Mouse (Mus musculus): ENCODE results near the gene Ltbp2. TPM values are rescaled to one million over a fixed set of nuclear protein-coding genes. Genes with fewer than 3 reads are reported as not detected.

The Ltbp2 gene
- polyA plus RNA-seq, 1 experiment = 0.23 TPM

GRCm38 (mm10) chr12:84907627-84908480 lies 31.5 kb upstream of the Ltbp2 start:
- Histone ChIP-seq H3K4me3 (replicated peaks) (no peak overlapping the region), H3K4me1 (ENCODE audit: control insufficient read depth) (no peaks in the 10 kb centered on the region), H3K36me3 (ENCODE audit: control insufficient read depth) (no peaks in the 10 kb centered on the region), H3K27me3 (ENCODE audit: control insufficient read depth) (peaks cover 8% of the 10 kb centered on the region), H3K9me3 (ENCODE audit: control insufficient read depth, low read length) (peaks cover 4% of the 10 kb centered on the region; the same call in 1 of the 2 replicates)
- TF ChIP-seq GATA1 (IDR thresholded peaks at IDR 0.05; ENCODE audit: low read length) = no peak
- no peak for TF ChIP-seq TAL1 (IDR thresholded peaks at IDR 0.05; ENCODE audit: low read length)

GRCm38 (mm10) chr12:84907024-84907626 lies 30.8 kb upstream of the Ltbp2 start:
- H3K36me3 ChIP-seq (ENCODE audit: control insufficient read depth) = no peaks in the 10 kb centered on the region
- H3K4me1 ChIP-seq (ENCODE audit: control insufficient read depth) = no peaks in the 10 kb centered on the region
- H3K9me3 ChIP-seq (ENCODE audit: control insufficient read depth, low read length) = peaks cover 4% of the 10 kb centered on the region; the same call in 1 of the 2 replicates
- peaks cover 8% of the 10 kb centered on the region for H3K27me3 ChIP-seq (ENCODE audit: control insufficient read depth)
- TF ChIP-seq GATA1 (IDR thresholded peaks at IDR 0.05; ENCODE audit: low read length) = no peak
- no peak for TF ChIP-seq TAL1 (IDR thresholded peaks at IDR 0.05; ENCODE audit: low read length)
- H3K4me3 ChIP-seq (replicated peaks) = no peak overlapping the region

- peaks cover 2% of the 10 kb centered on the region; the same call in 1 of the 2 replicates for H3K9me3 ChIP-seq (ENCODE audit: control insufficient read depth, low read length)
- no peak overlapping the region for H3K4me3 ChIP-seq (replicated peaks)
- peaks cover 10% of the 10 kb centered on the region for H3K27me3 ChIP-seq (ENCODE audit: control insufficient read depth)
- no peaks in the 10 kb centered on the region for H3K36me3 ChIP-seq (ENCODE audit: control insufficient read depth)
- no peaks in the 10 kb centered on the region for H3K4me1 ChIP-seq (ENCODE audit: control insufficient read depth)
- TF ChIP-seq TAL1 (IDR thresholded peaks at IDR 0.05; ENCODE audit: low read length) (no peak), GATA1 (IDR thresholded peaks at IDR 0.05; ENCODE audit: low read length) (no peak)
Observed at GRCm38 (mm10) chr12:84904399-84904798, 28.1 kb upstream of the Ltbp2 start.

GRCm38 (mm10) chr12:84900317-84900716 lies 24.0 kb upstream of the Ltbp2 start:
- H3K27me3 ChIP-seq (ENCODE audit: control insufficient read depth) = peaks cover 7% of the 10 kb centered on the region
- H3K4me1 ChIP-seq (ENCODE audit: control insufficient read depth) = no peaks in the 10 kb centered on the region
- no peaks in the 10 kb centered on the region for H3K36me3 ChIP-seq (ENCODE audit: control insufficient read depth)
- H3K9me3 ChIP-seq (ENCODE audit: control insufficient read depth, low read length) = no peaks in the 10 kb centered on the region
- TF ChIP-seq TAL1 (IDR thresholded peaks at IDR 0.05; ENCODE audit: low read length) (no peak), GATA1 (IDR thresholded peaks at IDR 0.05; ENCODE audit: low read length) (no peak)
- H3K4me3 ChIP-seq (replicated peaks) = no peak overlapping the region

- peaks cover 4% of the 10 kb centered on the region; the same call in 1 of the 2 replicates for H3K27me3 ChIP-seq (ENCODE audit: control insufficient read depth)
- no peaks in the 10 kb centered on the region for H3K9me3 ChIP-seq (ENCODE audit: control insufficient read depth, low read length)
- TF ChIP-seq TAL1 (IDR thresholded peaks at IDR 0.05; ENCODE audit: low read length) (no peak), GATA1 (IDR thresholded peaks at IDR 0.05; ENCODE audit: low read length) (no peak)
- H3K36me3 ChIP-seq (ENCODE audit: control insufficient read depth) = no peaks in the 10 kb centered on the region
- no peak overlapping the region for H3K4me3 ChIP-seq (replicated peaks)
- no peaks in the 10 kb centered on the region for H3K4me1 ChIP-seq (ENCODE audit: control insufficient read depth)
Observed at GRCm38 (mm10) chr12:84897322-84897721, 21.0 kb upstream of the Ltbp2 start.

- Histone ChIP-seq H3K9me3 (ENCODE audit: control insufficient read depth, low read length) (no peaks in the 10 kb centered on the region), H3K36me3 (ENCODE audit: control insufficient read depth) (no peaks in the 10 kb centered on the region), H3K4me3 (replicated peaks) (no peak overlapping the region), H3K4me1 (ENCODE audit: control insufficient read depth) (no peaks in the 10 kb centered on the region), H3K27me3 (ENCODE audit: control insufficient read depth) (peaks cover 4% of the 10 kb centered on the region; the same call in 1 of the 2 replicates)
- TF ChIP-seq GATA1 (IDR thresholded peaks at IDR 0.05; ENCODE audit: low read length) (no peak), TAL1 (IDR thresholded peaks at IDR 0.05; ENCODE audit: low read length) (no peak)
Observed at GRCm38 (mm10) chr12:84896235-84896634, 19.9 kb upstream of the Ltbp2 start.

- Histone ChIP-seq H3K4me1 (ENCODE audit: control insufficient read depth) (no peaks in the 10 kb centered on the region), H3K9me3 (ENCODE audit: control insufficient read depth, low read length) (no peaks in the 10 kb centered on the region), H3K4me3 (replicated peaks) (no peak overlapping the region), H3K27me3 (ENCODE audit: control insufficient read depth) (peaks cover 9% of the 10 kb centered on the region), H3K36me3 (ENCODE audit: control insufficient read depth) (no peaks in the 10 kb centered on the region)
- TF ChIP-seq GATA1 (IDR thresholded peaks at IDR 0.05; ENCODE audit: low read length) (no peak), TAL1 (IDR thresholded peaks at IDR 0.05; ENCODE audit: low read length) (no peak)
Observed at GRCm38 (mm10) chr12:84893648-84894628, 17.6 kb upstream of the Ltbp2 start.

- H3K27me3 ChIP-seq (ENCODE audit: control insufficient read depth) = peaks cover 9% of the 10 kb centered on the region
- no peaks in the 10 kb centered on the region for H3K4me1 ChIP-seq (ENCODE audit: control insufficient read depth)
- TF ChIP-seq GATA1 (IDR thresholded peaks at IDR 0.05; ENCODE audit: low read length) (no peak), TAL1 (IDR thresholded peaks at IDR 0.05; ENCODE audit: low read length) (no peak)
- H3K9me3 ChIP-seq (ENCODE audit: control insufficient read depth, low read length) = no peaks in the 10 kb centered on the region
- no peaks in the 10 kb centered on the region for H3K36me3 ChIP-seq (ENCODE audit: control insufficient read depth)
- no peak overlapping the region for H3K4me3 ChIP-seq (replicated peaks)
Observed at GRCm38 (mm10) chr12:84890289-84890688, 14.0 kb upstream of the Ltbp2 start.
